Mouse (Mus musculus) liver, embryonic 13.5 days (tissue): ENCODE results near the gene Rlbp1. TPM values are rescaled to one million over a fixed set of nuclear protein-coding genes. Genes with fewer than 3 reads are reported as not detected.

Experiments used
- ATAC-seq: fragments of 200-750 bp; cut with Nextera tagmentation; 2 replicates; pipeline ENCODE4 v1.8.0; 2017; ENCODE audit warnings: low read depth, mild to moderate bottlenecking, moderate number of reproducible peaks, moderate library complexity
- DNase-seq: peaks from one replicate; pipeline ENCODE4 v3.0.0; 2022
- H3K27ac ChIP-seq: fragments of 300-500 bp; sonication (generic); 2 replicates; pipeline ENCODE4 v1.5.1; 2015; ENCODE audit warnings: moderate library complexity, mild to moderate bottlenecking, inconsistent platforms
- H3K27me3 ChIP-seq: fragments of 300-500 bp; sonication (generic); 2 replicates; pipeline ENCODE4 v1.6.1; 2015; ENCODE audit warnings: mild to moderate bottlenecking, inconsistent platforms
- H3K36me3 ChIP-seq: fragments of 300-500 bp; sonication (generic); 2 replicates; pipeline ENCODE4 v1.6.1; 2015; ENCODE audit warnings: mild to moderate bottlenecking, inconsistent platforms
- H3K4me1 ChIP-seq: fragments of 300-500 bp; sonication (generic); replicated peaks from 2 replicates; pipeline ENCODE4 v1.6.1; 2015; ENCODE audit warnings: inconsistent platforms
- H3K4me2 ChIP-seq: fragments of 300-500 bp; sonication (generic); 2 replicates; pipeline ENCODE4 v1.6.1; 2015; ENCODE audit warnings: inconsistent platforms, mild to moderate bottlenecking, moderate library complexity
- H3K4me3 ChIP-seq: fragments of 300-500 bp; sonication (generic); replicated peaks from 2 replicates; pipeline ENCODE4 v1.5.1; 2015; ENCODE audit warnings: mild to moderate bottlenecking, inconsistent platforms
- H3K9ac ChIP-seq: fragments of 300-500 bp; sonication (generic); 2 replicates; pipeline ENCODE4 v1.6.1; 2015; ENCODE audit warnings: mild to moderate bottlenecking, inconsistent platforms
- H3K9me3 ChIP-seq: fragments of 300-500 bp; sonication (generic); replicated peaks from 2 replicates; pipeline ENCODE4 v1.6.1; 2016; ENCODE audit warnings: inconsistent platforms
- WGBS: fragments of 180-500 bp; shearing (Covaris S2); methylation state at CpG from one replicate; pipeline ENCODE4 v1.1.7; 2015; ENCODE audit not compliant: insufficient replicate concordance; 5-methylcytosine and 5-hydroxymethylcytosine counted together
- polyA plus RNA-seq: library from polyadenylated mRNA; unstranded; fragments of >200 nt; fragmentation: Nextera tagmentation; extraction: Ambion mirVana; gene quantifications from 2 replicates; pipeline ENCODE4 v1.2.1, GENCODE M21; 2015

Gene Rlbp1
- 0.06 TPM in 1 of 2 replicates, not detected in the other for polyA plus RNA-seq

DNA sequence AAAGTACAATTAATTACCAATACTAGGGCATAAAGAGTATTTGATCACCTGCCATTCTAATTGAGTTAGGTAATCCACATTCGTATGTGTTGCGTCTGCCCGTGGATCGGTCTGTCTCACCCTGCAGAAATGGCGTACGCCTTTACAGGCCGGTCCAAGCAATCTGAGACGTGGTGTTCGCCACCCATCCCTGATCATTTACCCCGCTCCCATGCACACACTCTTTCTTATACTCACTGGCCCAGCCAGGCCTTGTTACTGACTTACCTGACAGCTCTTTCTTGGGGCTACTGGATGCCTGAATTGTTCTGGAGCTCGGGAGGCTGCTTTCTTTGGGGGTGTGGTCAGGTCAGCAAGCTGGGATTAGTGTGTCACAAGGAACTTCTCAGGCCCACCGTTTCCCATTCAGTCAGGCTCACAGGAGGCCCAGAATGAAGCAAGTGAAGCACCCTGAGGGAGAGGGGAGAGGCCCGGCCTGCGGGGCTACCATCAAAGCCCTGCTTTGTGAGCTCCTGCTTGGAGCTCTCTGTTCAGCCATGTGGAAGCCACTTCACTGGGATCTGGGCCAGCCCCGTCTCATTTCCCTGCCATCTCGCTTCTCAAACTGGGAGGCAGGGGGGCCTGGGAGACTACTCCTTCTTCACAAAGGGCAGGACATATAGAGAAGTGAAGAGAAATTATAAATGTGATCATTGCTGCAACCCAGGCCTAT is at the start of gene Rlbp1:
Gene Rlbp1, minus strand, starts transcription at position 627 of the 712 bp plus-strand sequence.
- H3K9me3 ChIP-seq, result no peaks in the 10 kb centered on the region
- no peak within 1 kb of the TSS for H3K4me2 ChIP-seq
- WGBS, result 67% methylated on average over 16 of the region's 16 CpGs
- H3K36me3 ChIP-seq, result no peaks in the 10 kb centered on the region
- no peak within 1 kb of the TSS for H3K4me3 ChIP-seq
- H3K27ac ChIP-seq, result no peak within 1 kb of the TSS
- peaks cover 3% of the 10 kb centered on the region for H3K4me1 ChIP-seq
- DNase-seq, result no peak
- no peak within 1 kb of the TSS for H3K9ac ChIP-seq
- H3K27me3 ChIP-seq, result peaks cover 2% of the 10 kb centered on the region; the same call in 1 of the 2 replicates
- no peak for ATAC-seq

DNA sequence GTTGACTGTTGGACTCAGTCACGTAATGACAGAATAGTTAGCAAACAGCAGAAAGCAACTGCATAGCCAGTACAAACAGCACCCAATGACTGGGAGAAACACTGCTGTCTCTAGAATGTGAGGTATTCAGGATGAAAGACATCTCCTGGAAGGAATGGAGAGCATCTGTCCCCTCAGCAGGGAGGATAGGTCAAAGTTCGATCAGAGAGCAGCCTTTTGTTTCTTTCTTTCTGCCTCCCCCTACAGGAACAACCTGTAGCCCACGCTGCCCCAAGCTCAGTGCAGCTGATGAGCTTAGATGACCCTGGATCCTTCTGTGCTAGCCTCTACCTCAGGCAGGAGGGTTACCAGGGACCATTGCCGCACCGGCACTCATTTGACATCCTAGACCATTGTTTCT is 41.4 kb upstream of the Rlbp1 start:
- H3K4me3 ChIP-seq, result no peak overlapping the region
- 65% methylated on average over 5 of the region's 5 CpGs for WGBS

GRCm38 (mm10) chr7:79425804-79426203 is 39.0 kb upstream of the Rlbp1 start:
- WGBS, result 85% methylated on average over 10 of the region's 10 CpGs
- DNase-seq, result no peak

More for the DNA sequence above, 41.4 kb upstream of the Rlbp1 start:
- no peak overlapping the region for H3K9ac ChIP-seq
- peaks cover 47% of the 10 kb centered on the region for H3K36me3 ChIP-seq
- no peak for DNase-seq
- no peaks in the 10 kb centered on the region for H3K27me3 ChIP-seq
- no peaks in the 10 kb centered on the region for H3K9me3 ChIP-seq
- no peak overlapping the region for H3K27ac ChIP-seq
- no peak for ATAC-seq
- H3K4me2 ChIP-seq, result no peak overlapping the region
- no peaks in the 10 kb centered on the region for H3K4me1 ChIP-seq

DNA sequence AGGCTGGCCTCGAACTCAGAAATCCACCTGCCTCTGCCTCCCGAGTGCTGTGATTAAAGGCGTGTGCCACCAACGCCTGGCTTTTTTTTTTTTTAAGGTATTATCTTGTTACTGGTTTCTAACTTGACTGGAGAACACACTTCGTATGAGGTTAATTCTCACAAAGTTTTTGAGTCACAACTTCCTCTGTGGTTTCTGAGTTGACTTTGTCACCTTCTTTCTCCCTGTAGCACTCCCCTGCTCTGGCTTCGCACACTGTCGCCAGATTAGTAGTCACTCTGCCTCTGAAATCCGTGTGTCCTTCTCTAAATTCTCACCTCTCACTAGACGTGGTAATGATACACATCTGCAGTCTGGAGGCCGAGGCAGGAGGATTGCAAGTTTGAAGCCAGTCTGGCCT is 36.0 kb upstream of the Rlbp1 start:
- no peak overlapping the region for H3K27ac ChIP-seq
- ATAC-seq, result no peak
- no peaks in the 10 kb centered on the region for H3K9me3 ChIP-seq
- H3K27me3 ChIP-seq, result no peaks in the 10 kb centered on the region
- no peak for DNase-seq
- peaks cover 57% of the 10 kb centered on the region for H3K36me3 ChIP-seq
- H3K4me1 ChIP-seq, result no peaks in the 10 kb centered on the region
- no peak overlapping the region for H3K4me2 ChIP-seq
- WGBS, result 62% methylated on average over 10 of the region's 10 CpGs
- no peak overlapping the region for H3K9ac ChIP-seq
- H3K4me3 ChIP-seq, result no peak overlapping the region

More at GRCm38 (mm10) chr7:79425804-79426203, 39.0 kb upstream of the Rlbp1 start:
- Histone ChIP-seq H3K9ac (no peak overlapping the region), H3K9me3 (no peaks in the 10 kb centered on the region), H3K4me2 (no peak overlapping the region), H3K4me1 (no peaks in the 10 kb centered on the region), H3K4me3 (no peak overlapping the region), H3K27ac (no peak overlapping the region), H3K27me3 (no peaks in the 10 kb centered on the region), H3K36me3 (peaks cover 43% of the 10 kb centered on the region)
- no peak for ATAC-seq

DNA sequence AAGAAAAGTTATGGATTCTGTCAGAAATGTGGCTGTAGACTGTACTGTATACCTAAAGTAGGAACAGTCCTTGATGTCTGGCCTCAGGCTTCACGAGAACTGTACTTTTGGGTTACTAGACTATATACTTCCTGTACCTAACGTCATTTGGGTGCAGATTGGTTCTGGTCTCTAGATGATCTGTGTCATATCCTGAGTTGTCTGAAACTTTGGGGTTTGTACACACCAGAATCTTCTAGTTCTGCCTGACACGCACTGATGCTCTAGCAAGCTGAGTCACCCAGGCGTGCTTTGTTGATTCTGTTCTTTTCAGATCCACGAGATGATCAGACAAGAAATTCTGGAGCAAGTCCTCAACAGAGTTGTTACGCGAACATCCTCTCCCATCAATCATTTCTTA is 33.1 kb upstream of the Rlbp1 start:
- no peak for DNase-seq
- Histone ChIP-seq H3K36me3 (peaks cover 43% of the 10 kb centered on the region), H3K9me3 (no peaks in the 10 kb centered on the region), H3K4me3 (no peak overlapping the region), H3K27ac (no peak overlapping the region), H3K4me2 (no peak overlapping the region), H3K4me1 (no peaks in the 10 kb centered on the region), H3K9ac (no peak overlapping the region), H3K27me3 (no peaks in the 10 kb centered on the region)
- ATAC-seq, result no peak
- WGBS, result 77% methylated on average over 7 of the region's 7 CpGs

- DNase-seq, result no peak
- no peak for ATAC-seq
- Histone ChIP-seq H3K4me1 (peaks cover 6% of the 10 kb centered on the region; the same call in 1 of the 2 replicates), H3K27me3 (no peaks in the 10 kb centered on the region), H3K4me2 (no peak overlapping the region), H3K4me3 (no peak overlapping the region), H3K9me3 (no peaks in the 10 kb centered on the region), H3K27ac (no peak overlapping the region), H3K36me3 (peaks cover 51% of the 10 kb centered on the region), H3K9ac (no peak overlapping the region)
- WGBS, result 90% methylated on average over 18 of the region's 18 CpGs
These were observed 27.9 kb upstream of the Rlbp1 start for GRCm38 (mm10) chr7:79414449-79415375.

DNA sequence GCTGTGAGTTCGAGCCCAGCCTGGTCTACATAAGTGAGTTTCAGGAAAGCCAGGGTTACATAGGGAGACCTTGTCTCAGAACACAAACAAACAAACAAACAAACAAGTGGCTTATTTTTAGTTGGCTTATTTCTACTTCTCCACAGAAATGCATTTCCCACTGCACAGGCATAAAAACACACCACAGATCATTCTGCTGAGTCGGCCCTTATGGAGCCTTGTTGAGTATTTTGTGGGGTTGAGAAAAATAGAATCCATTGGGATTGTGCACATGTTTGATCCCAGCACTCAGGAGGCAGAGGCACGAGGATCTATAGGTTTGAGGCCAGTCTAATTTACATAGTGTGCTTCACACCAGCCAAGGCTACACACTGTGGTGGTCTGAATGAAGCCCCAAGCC is 13.4 kb upstream of the Rlbp1 start:
- peaks cover 26% of the 10 kb centered on the region for H3K36me3 ChIP-seq
- no peaks in the 10 kb centered on the region for H3K27me3 ChIP-seq
- no peak overlapping the region for H3K4me2 ChIP-seq
- WGBS, result 76% methylated on average over 3 of the region's 3 CpGs
- no peak overlapping the region for H3K4me3 ChIP-seq
- no peak for DNase-seq
- no peaks in the 10 kb centered on the region for H3K9me3 ChIP-seq
- no peaks in the 10 kb centered on the region for H3K4me1 ChIP-seq
- H3K9ac ChIP-seq, result no peak overlapping the region
- no peak overlapping the region for H3K27ac ChIP-seq
- no peak for ATAC-seq

GRCm38 (mm10) chr7:79398971-79399370 is 12.1 kb upstream of the Rlbp1 start:
- 80% methylated on average over 12 of the region's 12 CpGs for WGBS

DNA sequence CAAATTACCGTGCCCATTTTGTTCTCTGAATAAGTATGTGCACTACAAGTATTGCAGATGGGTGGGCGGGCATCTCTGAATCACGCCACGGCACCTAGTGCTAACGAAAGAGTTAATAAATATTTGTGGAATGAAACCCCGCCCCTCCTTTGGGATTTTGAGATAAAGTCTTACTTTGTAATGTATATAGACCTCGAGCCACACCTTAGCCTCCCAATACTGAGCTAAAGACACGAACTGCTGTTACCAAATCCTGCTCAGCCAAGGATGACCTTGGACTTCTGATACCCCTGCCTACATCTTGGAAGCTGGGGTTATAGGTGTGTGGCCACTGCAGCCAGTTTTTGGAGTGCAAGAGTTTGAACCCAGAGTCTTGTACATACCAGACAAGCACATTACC is 11.6 kb upstream of the Rlbp1 start:
- Histone ChIP-seq H3K27ac (no peak overlapping the region), H3K9ac (no peak overlapping the region), H3K27me3 (no peaks in the 10 kb centered on the region), H3K36me3 (peaks cover 23% of the 10 kb centered on the region), H3K4me2 (no peak overlapping the region), H3K4me3 (no peak overlapping the region), H3K4me1 (peaks cover 9% of the 10 kb centered on the region; the same call in 1 of the 2 replicates), H3K9me3 (no peaks in the 10 kb centered on the region)
- DNase-seq, result no peak
- no peak for ATAC-seq
- 59% methylated on average over 8 of the region's 8 CpGs for WGBS

More at GRCm38 (mm10) chr7:79398971-79399370, 12.1 kb upstream of the Rlbp1 start:
- Histone ChIP-seq H3K9ac (no peak overlapping the region), H3K4me1 (peaks cover 5% of the 10 kb centered on the region; the same call in 1 of the 2 replicates), H3K4me3 (no peak overlapping the region), H3K4me2 (no peak overlapping the region), H3K9me3 (no peaks in the 10 kb centered on the region), H3K27ac (no peak overlapping the region), H3K36me3 (peaks cover 26% of the 10 kb centered on the region), H3K27me3 (no peaks in the 10 kb centered on the region)
- DNase-seq (no peak), ATAC-seq (no peak)

- no peak overlapping the region for H3K9ac ChIP-seq
- no peak overlapping the region for H3K27ac ChIP-seq
- no peak overlapping the region for H3K4me3 ChIP-seq
- no peaks in the 10 kb centered on the region for H3K9me3 ChIP-seq
- peaks cover 17% of the 10 kb centered on the region for H3K4me1 ChIP-seq
- DNase-seq (no peak), ATAC-seq (no peak)
- H3K4me2 ChIP-seq, result no peak overlapping the region
- H3K36me3 ChIP-seq, result peaks cover 17% of the 10 kb centered on the region
- H3K27me3 ChIP-seq, result no peaks in the 10 kb centered on the region
- 71% methylated on average over 10 of the region's 10 CpGs for WGBS
These were observed 10.7 kb upstream of the Rlbp1 start for GRCm38 (mm10) chr7:79397446-79397963.

DNA sequence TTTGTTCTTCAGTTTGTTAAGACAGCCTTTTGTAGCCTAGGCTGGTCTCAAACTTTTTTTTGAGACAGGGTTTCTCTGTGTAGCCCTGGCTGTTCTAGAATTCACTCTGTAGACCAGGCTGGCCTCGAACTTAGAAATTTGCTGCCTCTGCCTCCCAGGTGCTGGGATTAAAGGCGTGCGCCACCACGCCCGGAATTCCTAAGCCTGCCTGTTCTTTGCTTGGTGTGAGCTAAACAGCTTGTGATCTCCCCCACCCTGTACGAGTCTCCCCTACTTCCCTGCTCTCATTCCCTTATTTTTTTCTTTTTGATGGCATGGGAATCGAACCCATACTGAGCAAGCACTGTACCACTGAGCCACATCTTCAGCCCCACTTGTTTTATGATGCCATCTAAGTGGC is 8.3 kb upstream of the Rlbp1 start:
- WGBS, result 83% methylated on average over 7 of the region's 7 CpGs
- H3K9me3 ChIP-seq, result no peaks in the 10 kb centered on the region
- H3K36me3 ChIP-seq, result peaks cover 14% of the 10 kb centered on the region
- no peak overlapping the region for H3K4me3 ChIP-seq
- no peak for ATAC-seq
- no peak overlapping the region for H3K27ac ChIP-seq
- DNase-seq, result no peak
- H3K27me3 ChIP-seq, result no peaks in the 10 kb centered on the region
- peaks cover 21% of the 10 kb centered on the region for H3K4me1 ChIP-seq
- no peak overlapping the region for H3K4me2 ChIP-seq
- H3K9ac ChIP-seq, result no peak overlapping the region
